Mouse (Mus musculus) midbrain, embryonic 10.5 days (tissue): ENCODE measurements around the gene Cuta. TPM values are rescaled to one million over a fixed set of nuclear protein-coding genes. Genes with fewer than 3 reads are reported as not detected.

Experiments
- DNase-seq: peaks from one replicate; pipeline ENCODE4 v3.0.0-alpha.2; 2017; ENCODE audit warnings: low spot score
- H3K27ac ChIP-seq: fragments of 300-500 bp; sonication (generic); replicated peaks from 2 replicates; pipeline ENCODE4 v1.5.1; 2016; ENCODE audit warnings: mild to moderate bottlenecking
- H3K27me3 ChIP-seq: fragments of 300-500 bp; sonication (generic); 2 replicates; pipeline ENCODE4 v1.6.1; 2016; ENCODE audit warnings: low read depth, mild to moderate bottlenecking; ENCODE audit not compliant: poor library complexity, severe bottlenecking
- H3K36me3 ChIP-seq: fragments of 300-500 bp; sonication (generic); 2 replicates; pipeline ENCODE4 v1.6.1; 2016; ENCODE audit warnings: mild to moderate bottlenecking, moderate library complexity
- H3K4me1 ChIP-seq: fragments of 300-500 bp; sonication (generic); 2 replicates; pipeline ENCODE4 v1.6.1; 2016
- H3K4me3 ChIP-seq: fragments of 300-500 bp; sonication (generic); 2 replicates; pipeline ENCODE4 v1.5.1; 2016; ENCODE audit warnings: mild to moderate bottlenecking, moderate library complexity
- H3K9me3 ChIP-seq: fragments of 300-500 bp; sonication (generic); replicated peaks from 2 replicates; pipeline ENCODE4 v1.6.1; 2016; ENCODE audit warnings: mild to moderate bottlenecking
- WGBS: fragments of 180-500 bp; shearing (Covaris S2); methylation state at CpG from one replicate; pipeline ENCODE4 v1.1.7; 2016; 5-methylcytosine and 5-hydroxymethylcytosine counted together
- polyA plus RNA-seq: library from polyadenylated mRNA; unstranded; fragments of >200 nt; fragmentation: Nextera tagmentation; extraction: Ambion mirVana; gene quantifications from 2 replicates; pipeline ENCODE4 v1.2.1, GENCODE M21; 2016

The Cuta gene
- polyA plus RNA-seq, 1 experiment from 2014 or later, result 179 TPM

GRCm38 (mm10) chr17:26951952-26952877 is 12.8 kb upstream of the Cuta start:
- no peaks in the 10 kb centered on the region for H3K9me3 ChIP-seq
- H3K27me3 ChIP-seq, result 0 out of 2 replicates have a peak, but pooled peaks cover 12% of the 10 kb centered on the region
- WGBS, result under 1% methylated on average over 23 of the region's 23 CpGs
- peak; percentile 28 for DNase-seq
- peaks cover 75% of the 10 kb centered on the region for H3K4me1 ChIP-seq
- peak overlapping the region; percentile 87 for H3K27ac ChIP-seq
- H3K36me3 ChIP-seq, result peaks cover 28% of the 10 kb centered on the region
- H3K4me3 ChIP-seq, result peak overlapping the region; percentile 80

GRCm38 (mm10) chr17:26951406-26951805 is 12.0 kb upstream of the Cuta start:
- Histone ChIP-seq H3K27me3 (0 out of 2 replicates have a peak, but pooled peaks cover 12% of the 10 kb centered on the region), H3K4me1 (peaks cover 83% of the 10 kb centered on the region), H3K9me3 (no peaks in the 10 kb centered on the region), H3K4me3 (peak overlapping the region; percentile 80), H3K27ac (peak overlapping the region; percentile 87), H3K36me3 (peaks cover 20% of the 10 kb centered on the region)
- DNase-seq, result peak; percentile 90
- WGBS, result under 1% methylated on average over 11 of the region's 11 CpGs

GRCm38 (mm10) chr17:26950560-26951288 is 11.4 kb upstream of the Cuta start:
- peak overlapping the region; percentile 92 for H3K27ac ChIP-seq
- no peak for DNase-seq
- H3K4me1 ChIP-seq, result peaks cover 90% of the 10 kb centered on the region
- WGBS, result 39% methylated on average over 7 of the region's 7 CpGs
- H3K9me3 ChIP-seq, result no peaks in the 10 kb centered on the region
- H3K27me3 ChIP-seq, result 0 out of 2 replicates have a peak, but pooled peaks cover 12% of the 10 kb centered on the region
- peaks cover 13% of the 10 kb centered on the region for H3K36me3 ChIP-seq
- H3K4me3 ChIP-seq, result peak overlapping the region; percentile 80

DNA sequence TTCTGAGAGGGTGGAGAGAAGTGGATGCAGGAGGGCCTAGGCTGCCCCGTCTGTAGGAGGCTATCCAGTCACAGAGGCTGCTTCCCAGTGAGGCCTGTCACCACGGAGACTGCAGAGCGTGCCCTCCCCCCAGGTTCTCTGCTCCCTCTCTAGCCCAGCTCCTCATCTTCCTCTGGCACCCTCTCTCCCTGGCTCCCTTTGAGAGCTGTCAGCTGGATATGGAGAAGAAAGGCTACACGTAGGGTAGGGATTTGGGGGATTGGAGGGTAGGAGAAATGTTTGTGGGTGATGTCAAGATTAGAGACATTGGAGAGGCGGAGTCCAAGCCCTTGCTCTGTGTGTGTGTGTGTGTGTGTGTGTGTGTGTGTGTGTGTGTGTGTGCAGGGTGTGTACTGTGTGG is 10.5 kb upstream of the Cuta start:
- H3K27me3 ChIP-seq, result 0 out of 2 replicates have a peak, but pooled peaks cover 12% of the 10 kb centered on the region
- peaks cover 96% of the 10 kb centered on the region for H3K4me1 ChIP-seq
- DNase-seq, result no peak
- WGBS, result 31% methylated on average over 5 of the region's 5 CpGs
- peak overlapping the region; percentile 92 for H3K27ac ChIP-seq
- H3K4me3 ChIP-seq, result peak overlapping the region; percentile 80
- H3K36me3 ChIP-seq, result peaks cover 6% of the 10 kb centered on the region
- no peaks in the 10 kb centered on the region for H3K9me3 ChIP-seq

DNA sequence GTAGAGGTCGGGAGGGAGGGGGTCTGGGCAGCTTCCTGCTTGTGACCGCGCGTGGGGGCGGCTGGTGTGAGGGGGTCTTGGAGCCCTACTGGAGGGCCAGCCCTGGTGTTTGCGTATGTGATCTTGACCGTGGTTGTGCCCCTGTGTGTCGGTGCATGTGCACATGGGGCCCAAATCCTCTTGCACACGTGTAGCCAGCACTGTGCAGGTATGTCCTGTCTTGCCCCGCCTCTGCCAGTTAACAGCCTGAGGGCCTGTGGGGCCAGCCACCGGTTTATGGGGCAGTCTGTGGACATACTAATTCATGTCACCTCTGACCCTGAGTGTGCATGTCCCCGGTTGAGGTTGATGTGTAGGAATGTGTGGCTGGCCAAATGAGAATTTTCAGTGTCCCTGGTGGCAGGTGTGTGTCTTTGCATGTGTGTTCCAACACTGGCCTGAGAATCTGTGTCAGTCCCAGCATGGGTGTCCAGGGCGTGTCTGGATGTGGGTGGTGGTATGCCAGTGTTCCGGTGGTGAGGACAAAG is 9.7 kb upstream of the Cuta start:
- H3K27me3 ChIP-seq, result 0 out of 2 replicates have a peak, but pooled peaks cover 12% of the 10 kb centered on the region
- peaks cover 9% of the 10 kb centered on the region for H3K36me3 ChIP-seq
- H3K27ac ChIP-seq, result peak overlapping the region; percentile 92
- DNase-seq, result peak; percentile 47
- 17% methylated on average over 8 of the region's 14 CpGs for WGBS
- peak overlapping the region; percentile 80 for H3K4me3 ChIP-seq
- H3K9me3 ChIP-seq, result no peaks in the 10 kb centered on the region
- peaks cover 98% of the 10 kb centered on the region for H3K4me1 ChIP-seq

DNA sequence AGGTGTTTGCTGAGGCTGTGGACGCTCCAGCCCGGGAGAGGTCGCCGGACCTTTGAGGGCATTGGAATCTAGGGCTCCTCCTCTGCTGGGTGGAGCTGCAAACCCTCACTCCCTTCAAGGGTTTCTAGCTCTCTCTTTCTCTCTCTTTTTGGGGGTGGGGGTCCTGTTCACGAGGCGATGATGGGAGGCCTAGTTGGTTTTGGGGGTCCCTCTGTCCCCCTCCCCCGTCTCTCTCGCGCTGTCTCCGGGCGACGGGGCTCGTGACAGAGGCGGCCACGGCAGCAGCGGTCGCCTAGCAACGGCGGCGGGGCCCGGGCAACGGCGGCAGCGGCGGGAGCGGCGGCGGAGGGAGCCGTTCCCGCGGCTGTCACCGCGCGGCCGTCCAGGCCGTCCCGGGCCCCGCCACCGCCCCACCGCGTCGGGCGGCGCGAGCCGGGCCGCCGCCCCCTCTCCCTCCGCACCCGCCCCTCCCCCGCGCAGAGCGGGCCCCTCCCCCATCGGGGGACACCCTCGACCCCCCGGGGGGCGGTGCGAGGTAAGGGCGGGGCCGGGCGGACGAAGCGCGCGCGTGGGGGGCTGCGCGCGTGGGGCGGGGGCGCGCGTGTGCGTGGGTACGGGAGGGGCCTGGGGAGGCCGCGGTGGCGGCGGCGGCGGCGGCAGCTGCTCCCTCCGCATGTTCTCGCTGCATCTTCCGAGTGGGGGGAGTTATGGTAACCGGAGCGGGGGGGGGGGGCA is 9.1 kb upstream of the Cuta start:
- peak; percentile 76 for DNase-seq
- 2% methylated on average over 41 of the region's 87 CpGs for WGBS
- Histone ChIP-seq H3K4me1 (peaks cover 92% of the 10 kb centered on the region), H3K27ac (peak overlapping the region; percentile 92), H3K4me3 (peak overlapping the region; percentile 80), H3K27me3 (0 out of 2 replicates have a peak, but pooled peaks cover 9% of the 10 kb centered on the region), H3K36me3 (peaks cover 9% of the 10 kb centered on the region), H3K9me3 (no peaks in the 10 kb centered on the region)

GRCm38 (mm10) chr17:26947231-26948100 is 8.1 kb upstream of the Cuta start:
- no peaks in the 10 kb centered on the region for H3K9me3 ChIP-seq
- H3K27me3 ChIP-seq, result no peaks in the 10 kb centered on the region
- DNase-seq, result peak; percentile 24
- H3K4me3 ChIP-seq, result peak overlapping the region; percentile 60
- peaks cover 9% of the 10 kb centered on the region for H3K36me3 ChIP-seq
- H3K27ac ChIP-seq, result peak overlapping the region; percentile 89
- peaks cover 86% of the 10 kb centered on the region for H3K4me1 ChIP-seq
- WGBS, result 29% methylated on average over 12 of the region's 12 CpGs

DNA sequence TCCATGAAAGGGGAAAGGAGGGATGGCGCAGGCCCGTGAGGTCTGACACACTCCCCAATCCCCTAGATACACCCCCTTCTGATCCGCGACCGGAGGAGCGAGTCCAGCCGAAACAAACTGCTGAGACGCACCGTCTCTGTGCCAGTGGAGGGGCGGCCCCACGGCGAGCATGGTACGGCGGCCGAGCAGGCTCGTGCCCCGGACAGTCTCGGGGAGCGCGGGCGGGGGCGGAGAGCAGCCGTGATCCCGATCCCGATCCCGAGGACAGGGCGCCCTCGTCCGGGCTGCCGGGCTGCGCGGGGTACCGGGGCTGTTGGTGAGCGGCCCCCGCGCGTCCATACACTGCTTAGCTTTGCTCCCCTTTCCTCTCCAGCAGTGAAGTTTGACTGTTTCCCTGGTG is 7.2 kb upstream of the Cuta start:
- WGBS, result under 1% methylated on average over 37 of the region's 37 CpGs
- H3K4me1 ChIP-seq, result peaks cover 86% of the 10 kb centered on the region
- H3K27me3 ChIP-seq, result no peaks in the 10 kb centered on the region

GRCm38 (mm10) chr17:26945824-26946495 is 6.6 kb upstream of the Cuta start:
- Histone ChIP-seq H3K9me3 (no peaks in the 10 kb centered on the region), H3K36me3 (peaks cover 9% of the 10 kb centered on the region), H3K4me1 (peaks cover 86% of the 10 kb centered on the region), H3K27ac (peak overlapping the region; percentile 89), H3K27me3 (no peaks in the 10 kb centered on the region), H3K4me3 (peak overlapping the region; percentile 60)
- DNase-seq, result no peak
- WGBS, result 23% methylated on average over 13 of the region's 13 CpGs

More for the DNA sequence above, 7.2 kb upstream of the Cuta start:
- DNase-seq, result peak; percentile 75
- Histone ChIP-seq H3K4me3 (peak overlapping the region; percentile 60), H3K36me3 (peaks cover 9% of the 10 kb centered on the region), H3K9me3 (no peaks in the 10 kb centered on the region), H3K27ac (peak overlapping the region; percentile 89)

- no peak for DNase-seq
- peak overlapping the region; percentile 95 for H3K27ac ChIP-seq
- no peaks in the 10 kb centered on the region for H3K9me3 ChIP-seq
- H3K4me1 ChIP-seq, result peaks cover 81% of the 10 kb centered on the region
- WGBS, result 5% methylated on average over 4 of the region's 4 CpGs
- peak overlapping the region; percentile 84 for H3K4me3 ChIP-seq
- H3K36me3 ChIP-seq, result peaks cover 20% of the 10 kb centered on the region
- no peaks in the 10 kb centered on the region for H3K27me3 ChIP-seq
Measured at GRCm38 (mm10) chr17:26941841-26942570, 2.6 kb upstream of the Cuta start.
